Mouse (Mus musculus) midbrain, embryonic 11.5 days (tissue): Measurements from ENCODE around the gene Rpl13. TPM values are rescaled to one million over a fixed set of nuclear protein-coding genes. Genes with fewer than 3 reads are reported as not detected.

Experiments
- ATAC-seq: fragments of 200-750 bp; cut with Nextera tagmentation; 2 replicates; pipeline ENCODE4 v1.8.0; 2017; ENCODE audit warnings: moderate TSS enrichment, moderate library complexity; ENCODE audit not compliant: low FRiP score
- DNase-seq: peaks from one replicate; pipeline ENCODE4 v3.0.0; 2015; ENCODE audit warnings: low spot score; ENCODE audit errors: missing footprints
- H3K27ac ChIP-seq: fragments of 300-500 bp; sonication (generic); 2 replicates; pipeline ENCODE4 v1.5.1; 2014; ENCODE audit warnings: low read depth, low read length
- H3K27me3 ChIP-seq: fragments of 300-500 bp; sonication (generic); 2 replicates; pipeline ENCODE4 v1.6.1; 2014; ENCODE audit warnings: mild to moderate bottlenecking, low read length, moderate library complexity, mixed read lengths; ENCODE audit not compliant: control insufficient read depth, insufficient read depth
- H3K36me3 ChIP-seq: fragments of 300-500 bp; sonication (generic); 2 replicates; pipeline ENCODE4 v1.6.1; 2014; ENCODE audit warnings: mild to moderate bottlenecking, low read length, moderate library complexity, mixed read lengths; ENCODE audit not compliant: control insufficient read depth, insufficient read depth
- H3K4me1 ChIP-seq: fragments of 300-500 bp; sonication (generic); 2 replicates; pipeline ENCODE4 v1.6.1; 2014; ENCODE audit warnings: low read length; ENCODE audit not compliant: control insufficient read depth, insufficient read depth
- H3K4me2 ChIP-seq: fragments of 300-500 bp; sonication (generic); 2 replicates; pipeline ENCODE4 v1.6.1; 2014; ENCODE audit warnings: mild to moderate bottlenecking, moderate library complexity
- H3K4me3 ChIP-seq: fragments of 300-500 bp; sonication (generic); 2 replicates; pipeline ENCODE4 v1.5.1; 2014; ENCODE audit warnings: low read depth, low read length
- H3K9ac ChIP-seq: fragments of 300-500 bp; sonication (generic); 2 replicates; pipeline ENCODE4 v1.6.1; 2014; ENCODE audit warnings: low read length
- H3K9me3 ChIP-seq: fragments of 300-500 bp; sonication (generic); 2 replicates; pipeline ENCODE4 v1.6.1; 2016; ENCODE audit warnings: low read length; ENCODE audit not compliant: control insufficient read depth
- WGBS: fragments of 180-500 bp; shearing (Covaris S2); extraction: QIAGEN DNeasy Blood & Tissue Kit; methylation state at CpG from one replicate; pipeline ENCODE4 v1.1.7; 2014; 5-methylcytosine and 5-hydroxymethylcytosine counted together
- polyA plus RNA-seq: library from polyadenylated mRNA; unstranded; fragments of >200 nt; fragmentation: Nextera tagmentation; extraction: Ambion mirVana; gene quantifications from 2 replicates; pipeline ENCODE4 v1.2.1, GENCODE M21; 2014

The Rpl13 gene
- polyA plus RNA-seq, 1 experiment from 2014 or later = 1,403 TPM

DNA sequence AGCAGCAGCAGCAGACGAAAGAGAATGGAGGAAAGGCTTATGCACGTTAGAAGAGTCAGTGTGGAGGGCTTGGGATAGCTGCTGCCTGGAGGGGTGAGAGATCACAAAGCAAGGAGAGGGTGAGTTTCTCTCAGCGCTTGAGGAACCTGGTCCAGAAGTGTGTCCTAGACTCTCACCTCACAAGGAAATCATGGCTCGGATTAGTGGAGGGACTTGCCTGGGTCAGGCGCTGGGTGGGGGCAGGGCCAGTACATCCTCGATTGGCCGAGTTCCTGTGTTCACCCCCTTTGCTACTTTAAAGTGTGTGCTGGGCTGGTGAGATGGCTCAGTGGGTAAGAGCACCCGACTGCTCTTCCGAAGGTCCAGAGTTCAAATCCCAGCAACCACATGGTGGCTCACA lies 33.7 kb downstream of the Rpl13 start:
- Histone ChIP-seq H3K9me3 (no peaks in the 10 kb centered on the region), H3K4me2 (no peak overlapping the region), H3K4me3 (no peak overlapping the region), H3K27me3 (no peaks in the 10 kb centered on the region), H3K4me1 (peaks cover 5% of the 10 kb centered on the region; the same call in 1 of the 2 replicates), H3K9ac (no peak overlapping the region), H3K36me3 (no peaks in the 10 kb centered on the region), H3K27ac (no peak overlapping the region)
- 43% methylated on average over 9 of the region's 9 CpGs for WGBS
- no peak for ATAC-seq
- DNase-seq = peak; percentile 84

DNA sequence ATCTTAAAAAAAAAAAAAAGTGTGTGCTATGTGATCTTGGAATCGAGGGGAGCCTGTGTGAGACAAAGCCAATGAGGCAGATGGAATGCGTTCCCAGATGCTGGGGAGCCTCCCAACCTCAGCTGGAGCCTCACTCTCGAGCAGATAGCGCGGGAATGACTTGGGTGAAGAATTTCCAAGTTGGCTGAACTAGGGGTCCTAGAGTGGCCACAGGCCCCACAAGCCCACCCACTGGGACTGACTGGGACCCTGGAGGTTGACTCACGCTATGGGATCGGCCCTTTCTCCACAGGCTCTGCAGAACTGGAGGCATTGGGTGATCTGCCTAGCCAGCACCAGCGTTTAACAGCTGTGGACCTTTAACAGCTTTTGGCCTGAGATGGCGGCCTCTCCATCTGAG lies 34.1 kb downstream of the Rpl13 start:
- no peak overlapping the region for H3K4me3 ChIP-seq
- peaks cover 5% of the 10 kb centered on the region; the same call in 1 of the 2 replicates for H3K4me1 ChIP-seq
- WGBS = 85% methylated on average over 9 of the region's 9 CpGs
- no peak overlapping the region for H3K27ac ChIP-seq
- no peaks in the 10 kb centered on the region for H3K27me3 ChIP-seq
- H3K36me3 ChIP-seq = no peaks in the 10 kb centered on the region
- peak; percentile 39 for DNase-seq
- no peaks in the 10 kb centered on the region for H3K9me3 ChIP-seq
- H3K4me2 ChIP-seq = no peak overlapping the region
- ATAC-seq = no peak
- H3K9ac ChIP-seq = no peak overlapping the region

DNA sequence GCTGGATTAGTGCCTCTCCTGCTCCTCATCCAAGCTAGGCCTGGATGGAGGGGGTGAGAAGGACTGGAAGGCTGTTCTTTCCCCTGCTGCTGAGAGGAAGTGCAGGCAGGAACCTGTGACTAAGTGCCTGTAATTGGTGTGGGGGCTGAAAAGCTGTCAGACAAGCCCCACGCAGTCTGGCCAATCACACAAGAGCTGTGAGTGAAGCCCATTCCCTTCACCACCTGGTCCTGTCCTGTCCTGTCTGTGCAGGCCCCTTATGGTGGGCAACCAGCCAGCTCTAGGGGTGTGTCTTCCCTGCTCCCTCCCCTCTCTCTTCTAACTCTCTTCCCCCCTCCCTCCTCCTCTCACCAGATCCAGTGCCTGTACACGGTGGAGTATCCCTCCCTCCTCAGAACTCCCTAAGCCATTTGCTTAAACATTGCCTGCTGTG lies 35.5 kb downstream of the Rpl13 start:
- Histone ChIP-seq H3K9ac (no peak overlapping the region), H3K4me2 (no peak overlapping the region), H3K4me3 (no peak overlapping the region), H3K27ac (no peak overlapping the region), H3K27me3 (no peaks in the 10 kb centered on the region), H3K9me3 (no peaks in the 10 kb centered on the region), H3K36me3 (no peaks in the 10 kb centered on the region), H3K4me1 (peaks cover 5% of the 10 kb centered on the region; the same call in 1 of the 2 replicates)
- peak; percentile 82 for DNase-seq
- peak; percentile 38; the same call in 1 of the 2 replicates for ATAC-seq
- WGBS = 20% methylated on average over 2 of the region's 2 CpGs

DNA sequence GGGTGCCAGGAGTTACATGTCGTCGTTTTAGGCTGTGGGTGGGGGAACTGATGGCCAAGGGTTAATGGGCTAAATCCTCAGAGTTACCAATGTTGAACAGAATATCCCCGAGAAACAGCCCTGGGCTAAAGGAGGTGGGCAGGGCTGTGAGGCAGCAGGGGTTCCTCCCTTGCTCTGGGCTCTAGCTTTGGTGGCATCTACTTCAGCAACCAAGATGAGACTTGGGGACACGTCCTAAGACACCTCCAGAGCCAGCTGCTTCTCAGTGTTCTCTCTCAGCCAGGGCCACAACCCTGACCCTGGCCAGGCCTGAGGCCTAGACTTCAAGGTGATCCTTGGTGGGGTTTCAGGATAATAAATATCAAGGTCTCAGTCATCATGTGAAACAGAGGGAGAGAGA lies 36.6 kb downstream of the Rpl13 start:
- peak; percentile 70 for DNase-seq
- no peak overlapping the region for H3K27ac ChIP-seq
- ATAC-seq = no peak

DNA sequence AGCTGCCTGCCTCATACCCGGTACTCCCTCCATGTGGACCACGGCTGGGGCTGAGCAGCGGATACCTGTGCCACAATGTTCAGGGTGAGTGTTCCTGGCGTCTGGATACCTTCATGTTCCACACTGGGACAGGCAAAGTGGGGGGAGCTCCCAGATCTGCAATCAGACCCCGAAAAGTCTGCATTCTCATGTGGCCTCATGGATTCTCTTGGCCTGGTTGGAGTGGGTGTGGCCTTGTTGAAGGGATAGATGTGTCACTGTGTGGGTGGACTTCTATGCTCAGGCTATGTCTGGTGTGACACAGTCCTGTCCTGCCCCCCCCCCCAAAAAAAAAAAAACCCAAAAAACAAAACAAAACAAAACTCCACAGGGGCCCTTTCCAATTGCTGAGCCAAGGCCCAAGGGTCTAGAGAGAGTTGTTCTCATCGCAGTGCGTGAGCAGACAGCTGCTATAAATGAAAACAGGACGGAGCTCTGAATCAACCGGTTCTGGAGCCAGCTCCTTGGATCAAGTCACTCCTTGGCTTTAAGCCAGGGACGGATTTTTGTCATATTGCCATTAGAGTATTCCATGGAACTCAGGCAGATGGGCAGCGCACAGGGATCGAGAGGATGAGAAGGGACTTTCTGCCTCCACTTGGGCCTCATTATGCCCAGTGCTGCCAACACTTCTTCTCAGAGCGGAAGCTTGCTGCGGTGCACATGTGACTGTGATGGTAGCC lies 39.8 kb downstream of the Rpl13 start:
- Histone ChIP-seq H3K27ac (no peak overlapping the region), H3K36me3 (no peaks in the 10 kb centered on the region), H3K4me1 (no peaks in the 10 kb centered on the region), H3K4me2 (no peak overlapping the region), H3K9me3 (no peaks in the 10 kb centered on the region), H3K4me3 (no peak overlapping the region), H3K27me3 (no peaks in the 10 kb centered on the region), H3K9ac (no peak overlapping the region)
- DNase-seq = peak; percentile 33
- ATAC-seq = no peak
- WGBS = 88% methylated on average over 14 of the region's 14 CpGs

More for the DNA sequence above, 36.6 kb downstream of the Rpl13 start:
- Histone ChIP-seq H3K4me2 (no peak overlapping the region), H3K9me3 (no peaks in the 10 kb centered on the region), H3K9ac (no peak overlapping the region), H3K4me3 (no peak overlapping the region), H3K4me1 (peaks cover 5% of the 10 kb centered on the region; the same call in 1 of the 2 replicates), H3K36me3 (no peaks in the 10 kb centered on the region), H3K27me3 (no peaks in the 10 kb centered on the region)
- WGBS = 73% methylated on average over 4 of the region's 4 CpGs

DNA sequence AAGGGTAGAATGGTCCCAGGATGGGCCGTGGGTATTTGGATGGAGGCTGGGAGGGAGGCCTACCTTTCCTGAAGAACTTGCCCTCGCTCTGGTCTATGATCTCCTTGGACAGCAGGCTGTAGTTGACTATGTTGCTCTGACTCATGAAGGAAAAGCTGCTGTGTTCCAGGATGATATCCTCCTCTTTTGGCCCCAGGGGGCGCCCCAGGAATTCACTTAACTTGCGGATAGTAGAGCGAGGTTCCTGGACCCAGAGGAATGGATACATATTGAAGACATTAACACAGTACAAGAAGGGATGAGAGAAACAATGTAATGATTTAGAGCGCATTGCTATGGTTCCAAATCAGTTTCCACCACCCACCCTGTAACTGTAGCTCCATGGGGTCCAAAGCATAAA lies 43.1 kb downstream of the Rpl13 start:
- WGBS = 51% methylated on average over 6 of the region's 6 CpGs
- ATAC-seq = no peak
- Histone ChIP-seq H3K9me3 (no peaks in the 10 kb centered on the region), H3K4me1 (no peaks in the 10 kb centered on the region), H3K27me3 (no peaks in the 10 kb centered on the region), H3K4me2 (no peak overlapping the region), H3K9ac (no peak overlapping the region), H3K4me3 (no peak overlapping the region), H3K36me3 (no peaks in the 10 kb centered on the region), H3K27ac (no peak overlapping the region)
- DNase-seq = peak; percentile 83

DNA sequence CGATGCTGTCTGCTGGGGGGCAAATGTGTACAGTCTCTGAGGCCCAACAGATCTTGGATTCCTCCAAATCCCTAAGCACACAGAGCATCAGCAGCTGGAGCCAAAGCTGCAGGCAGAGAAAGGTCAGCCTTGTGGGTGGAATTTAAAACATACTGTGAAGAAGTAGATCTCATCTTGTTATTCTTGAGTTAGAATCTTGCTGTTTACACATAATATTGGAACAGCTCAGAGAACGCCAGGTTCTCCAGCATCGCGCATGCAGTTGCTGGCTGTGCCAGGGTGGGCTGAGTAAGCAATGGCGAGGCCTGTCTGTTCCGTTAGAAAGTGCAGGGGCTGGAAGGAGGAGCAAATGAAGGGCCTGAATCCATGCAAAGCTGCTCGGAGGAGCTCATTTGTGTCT lies 44.2 kb downstream of the Rpl13 start:
- WGBS = 85% methylated on average over 7 of the region's 7 CpGs
- DNase-seq (peak; percentile 71), ATAC-seq (no peak)
- H3K4me1 ChIP-seq = no peaks in the 10 kb centered on the region
- H3K27ac ChIP-seq = no peak overlapping the region
- no peaks in the 10 kb centered on the region for H3K27me3 ChIP-seq
- H3K36me3 ChIP-seq = no peaks in the 10 kb centered on the region
- H3K9me3 ChIP-seq = no peaks in the 10 kb centered on the region
- no peak overlapping the region for H3K4me2 ChIP-seq
- no peak overlapping the region for H3K9ac ChIP-seq
- no peak overlapping the region for H3K4me3 ChIP-seq

DNA sequence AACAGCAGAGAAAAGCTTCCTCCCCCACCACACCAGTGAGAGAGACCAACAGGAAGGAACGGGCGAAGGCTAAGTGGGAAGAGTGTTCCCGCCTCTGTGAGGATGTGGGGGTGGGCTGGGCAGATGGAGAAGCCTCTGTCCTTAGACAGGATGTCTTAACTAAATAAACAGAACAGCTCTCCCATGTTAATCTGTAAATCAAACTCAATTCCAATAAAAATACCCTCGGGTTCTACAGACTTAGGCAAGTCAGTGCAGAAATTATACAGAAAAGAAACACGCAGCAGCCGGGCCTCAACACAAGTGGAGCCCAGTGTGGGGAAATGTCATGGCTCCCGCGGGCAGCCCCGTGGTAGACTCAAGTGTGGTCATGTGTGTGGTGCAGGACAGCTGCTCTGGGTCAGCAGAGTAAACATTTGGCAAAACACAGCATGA lies 48.6 kb downstream of the Rpl13 start:
- Histone ChIP-seq H3K4me1 (no peaks in the 10 kb centered on the region), H3K27ac (no peak overlapping the region), H3K9ac (no peak overlapping the region), H3K27me3 (no peaks in the 10 kb centered on the region), H3K36me3 (no peaks in the 10 kb centered on the region), H3K4me3 (no peak overlapping the region), H3K9me3 (no peaks in the 10 kb centered on the region), H3K4me2 (no peak overlapping the region)
- DNase-seq = peak; percentile 62
- ATAC-seq = no peak
- 79% methylated on average over 9 of the region's 9 CpGs for WGBS
